Mouse (Mus musculus) cerebellum, adult 9-11 months (tissue): ENCODE data around the gene Nrip1.

Experiments used
- DNase-seq: peaks from one replicate; pipeline ENCODE4 v3.0.0; 2022

Gene Nrip1

DNA sequence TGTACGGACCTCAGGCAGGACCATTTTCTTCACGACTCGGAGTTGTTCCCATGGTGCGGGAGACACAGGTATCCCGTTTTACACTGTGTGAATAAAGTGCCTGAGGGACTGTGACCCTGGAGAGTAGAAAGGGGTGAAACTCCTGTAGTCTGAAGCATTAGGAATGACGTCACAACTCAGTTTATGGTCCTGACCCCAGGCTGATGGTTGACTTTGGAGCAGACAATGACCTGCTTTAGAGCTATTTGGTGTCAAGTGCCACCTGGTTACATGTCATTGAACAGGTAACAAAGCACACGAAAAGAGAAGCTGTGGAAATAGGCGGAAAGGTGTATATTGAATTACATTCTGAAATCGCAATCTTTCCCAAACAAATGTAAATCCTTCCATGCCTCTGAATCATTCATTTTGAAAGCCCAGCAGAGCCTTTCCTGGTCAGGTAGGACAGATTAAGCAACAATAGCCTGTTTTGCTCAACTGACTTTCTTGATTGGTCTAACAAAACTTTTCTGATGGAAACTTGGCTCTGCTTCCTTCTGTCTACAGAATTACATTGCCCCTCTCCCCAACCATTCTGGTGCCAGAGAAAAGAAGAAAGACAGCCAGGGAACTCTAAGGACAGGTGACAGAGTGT, 106.9 kb downstream of the Nrip1 start:
- DNase-seq = no peak

DNA sequence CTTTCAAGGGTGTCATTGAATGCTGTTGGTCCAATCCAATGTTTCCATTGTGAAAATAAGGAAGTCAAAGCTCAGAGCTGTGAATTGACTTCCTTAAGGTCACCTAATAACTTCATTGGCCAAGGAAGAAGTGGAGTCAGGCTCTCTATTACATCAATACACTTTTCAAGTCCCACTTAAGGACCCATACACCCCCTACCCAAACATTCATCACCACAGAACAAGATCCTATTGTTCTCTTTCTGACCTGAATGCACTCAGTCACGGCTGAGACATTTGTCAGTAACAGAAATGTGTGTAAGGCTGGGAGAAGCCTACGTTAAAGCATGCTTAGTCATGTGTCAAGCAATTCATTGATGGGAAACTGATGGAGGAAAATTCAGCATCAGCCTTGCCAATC, 107.8 kb downstream of the Nrip1 start:
- no peak for DNase-seq

- no peak for DNase-seq
These were observed 108.3 kb downstream of the Nrip1 start for GRCm38 (mm10) chr16:76265301-76265700.

GRCm38 (mm10) chr16:76263393-76263792, 110.2 kb downstream of the Nrip1 start:
- DNase-seq = no peak

DNA sequence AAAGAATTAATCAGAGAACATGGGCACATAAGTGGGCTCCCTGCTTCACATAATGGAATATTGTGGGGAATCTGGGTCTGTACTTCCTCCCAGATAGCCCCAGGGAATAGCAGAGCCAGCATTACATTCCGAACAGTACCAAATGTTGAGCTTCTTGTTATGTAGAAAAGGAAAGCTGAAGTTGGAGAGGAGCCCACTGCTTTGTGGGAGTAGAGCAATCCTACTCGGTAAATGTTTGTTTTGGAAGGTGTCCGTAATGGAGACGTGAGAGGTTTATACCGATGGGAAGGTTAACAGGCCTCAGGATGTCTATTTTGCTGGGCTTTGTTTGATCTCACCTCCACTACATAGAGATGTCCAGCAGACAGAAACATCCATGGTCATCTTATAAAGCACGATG, 113.3 kb downstream of the Nrip1 start:
- DNase-seq = no peak

DNA sequence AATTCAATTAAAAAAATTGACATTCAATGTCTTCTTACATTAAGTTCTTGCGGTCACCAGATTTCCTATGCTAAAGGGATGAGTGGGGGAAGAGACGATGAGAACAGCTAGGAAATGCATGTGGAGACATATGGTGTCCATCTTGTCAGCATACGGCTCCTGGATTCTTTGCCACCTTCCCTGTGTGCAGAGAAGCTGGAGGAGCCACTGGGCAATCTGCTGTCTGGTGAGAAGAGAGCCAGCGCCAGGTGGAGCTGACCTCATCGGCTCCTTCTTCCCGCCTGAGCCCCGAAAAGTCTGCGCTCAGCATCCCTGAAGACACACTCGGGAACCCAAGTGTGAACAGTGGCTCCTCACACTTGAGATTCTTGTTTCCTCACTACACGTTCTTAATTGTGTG, 121.8 kb downstream of the Nrip1 start:
- DNase-seq = peak; percentile 93

GRCm38 (mm10) chr16:76249345-76250091, 124.1 kb downstream of the Nrip1 start:
- DNase-seq = no peak

DNA sequence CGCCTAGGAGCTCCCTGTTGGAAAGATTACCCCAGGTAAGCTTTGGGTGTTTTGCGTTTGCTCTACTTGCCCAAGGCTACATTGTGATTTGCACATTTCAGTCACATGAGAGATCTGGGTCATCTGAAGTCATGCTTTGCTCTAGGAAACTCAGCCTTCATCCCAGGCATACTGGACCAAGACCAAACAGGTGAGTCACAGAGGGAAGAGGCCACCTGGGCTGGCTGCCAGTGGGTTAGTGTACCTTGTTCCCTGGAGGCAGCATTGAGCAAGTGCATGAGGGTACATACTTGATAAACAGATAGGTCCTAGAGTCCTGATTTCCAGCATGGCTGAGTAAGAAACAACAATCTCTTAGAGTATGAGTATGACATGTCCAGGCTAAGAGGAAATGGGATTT, 130.8 kb downstream of the Nrip1 start:
- DNase-seq = peak; percentile 54

GRCm38 (mm10) chr16:76241266-76241665, 132.4 kb downstream of the Nrip1 start:
- DNase-seq = no peak

- no peak for DNase-seq
These were observed 134.3 kb downstream of the Nrip1 start for GRCm38 (mm10) chr16:76239353-76239752.

DNA sequence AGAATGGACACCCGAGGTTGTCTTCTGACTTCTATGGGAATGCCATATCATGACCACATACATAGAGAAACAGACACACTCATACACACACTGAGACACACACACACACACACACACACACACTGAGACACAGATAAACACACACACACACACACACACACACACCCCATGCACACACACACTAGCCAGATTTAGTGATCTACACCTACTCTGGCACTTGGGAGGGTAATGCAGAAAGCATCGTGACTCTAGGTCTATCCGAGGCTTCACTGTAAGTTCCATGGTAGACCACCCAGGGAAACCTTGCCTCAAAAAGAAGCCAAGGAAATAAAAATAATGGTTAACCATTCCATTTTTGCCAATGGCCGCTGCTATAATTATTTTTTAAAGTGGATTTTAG, 134.8 kb downstream of the Nrip1 start:
- no peak for DNase-seq
